Mouse (Mus musculus): ENCODE data around the gene Gm20388.

Gene Gm20388

DNA sequence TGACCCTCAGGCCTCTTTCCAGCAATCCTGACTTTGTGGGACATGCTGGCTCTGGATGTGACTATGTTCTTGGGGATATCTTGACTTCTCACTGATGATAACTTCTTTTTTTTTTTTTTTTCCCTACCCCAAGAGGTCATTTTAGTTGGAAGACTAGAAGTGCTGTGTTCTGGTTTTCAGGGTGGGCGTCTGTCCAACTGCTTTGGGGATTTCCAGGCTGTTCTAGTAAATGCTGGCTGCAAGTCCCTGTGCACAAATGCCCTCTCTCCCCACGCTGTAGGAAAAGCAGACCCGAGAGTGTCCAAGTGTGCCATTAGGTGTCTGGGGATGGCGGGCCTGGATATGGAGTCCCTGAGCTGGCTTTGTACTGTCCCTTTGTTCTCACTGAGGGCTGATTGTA, 828.1 kb downstream of the Gm20388 start:
- peak; percentile 37 to 61 for DNase-seq (ENCODE audit: low spot score in 2 of 2)

DNA sequence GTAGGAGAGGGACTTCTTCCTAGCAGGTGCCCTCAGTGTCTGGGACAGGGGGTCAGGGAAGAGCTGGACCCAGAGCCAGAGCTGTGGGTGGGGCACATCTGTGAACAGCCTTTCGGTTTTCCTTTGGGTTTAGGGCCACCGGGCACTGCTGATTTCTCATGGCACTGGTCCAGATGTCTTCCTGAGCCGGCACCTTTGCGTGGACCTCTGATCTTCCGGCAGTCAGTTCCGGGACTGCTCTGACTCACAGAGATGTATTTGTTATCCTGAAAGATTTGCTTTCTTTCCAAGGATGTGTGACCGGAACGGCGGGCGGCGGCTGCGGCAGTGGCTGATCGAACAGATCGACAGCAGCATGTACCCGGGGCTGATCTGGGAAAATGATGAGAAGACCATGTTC, 828.9 kb downstream of the Gm20388 start:
- DNase-seq (ENCODE audit: low spot score in 2 of 2), result peak in 1 of 2 experiments; percentile 29

GRCm38 (mm10) chr8:120740579-120740978, 829.9 kb downstream of the Gm20388 start:
- no peak for DNase-seq (ENCODE audit: low spot score in 2 of 2)

DNA sequence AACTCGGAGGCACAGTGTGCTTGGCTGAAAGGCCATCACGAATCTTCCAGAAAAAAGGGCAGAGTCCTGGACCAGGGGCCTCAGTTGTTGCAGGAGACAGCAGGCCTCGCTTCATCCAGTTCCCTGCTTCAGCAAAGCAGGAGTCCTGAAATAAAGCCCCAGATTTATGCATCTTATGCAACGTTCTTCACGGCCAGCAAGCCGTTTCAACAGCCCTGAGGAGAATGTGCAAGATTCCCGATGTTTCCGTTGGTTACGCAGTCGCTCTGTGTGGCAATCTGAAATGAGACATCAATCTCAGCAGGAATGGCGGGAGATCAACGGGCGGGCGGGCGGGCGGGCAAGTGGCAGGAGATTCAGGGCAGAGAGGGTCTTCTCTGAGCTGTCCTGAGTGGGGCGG, 830.4 kb downstream of the Gm20388 start:
- no peak for DNase-seq (ENCODE audit: low spot score in 2 of 2)

DNA sequence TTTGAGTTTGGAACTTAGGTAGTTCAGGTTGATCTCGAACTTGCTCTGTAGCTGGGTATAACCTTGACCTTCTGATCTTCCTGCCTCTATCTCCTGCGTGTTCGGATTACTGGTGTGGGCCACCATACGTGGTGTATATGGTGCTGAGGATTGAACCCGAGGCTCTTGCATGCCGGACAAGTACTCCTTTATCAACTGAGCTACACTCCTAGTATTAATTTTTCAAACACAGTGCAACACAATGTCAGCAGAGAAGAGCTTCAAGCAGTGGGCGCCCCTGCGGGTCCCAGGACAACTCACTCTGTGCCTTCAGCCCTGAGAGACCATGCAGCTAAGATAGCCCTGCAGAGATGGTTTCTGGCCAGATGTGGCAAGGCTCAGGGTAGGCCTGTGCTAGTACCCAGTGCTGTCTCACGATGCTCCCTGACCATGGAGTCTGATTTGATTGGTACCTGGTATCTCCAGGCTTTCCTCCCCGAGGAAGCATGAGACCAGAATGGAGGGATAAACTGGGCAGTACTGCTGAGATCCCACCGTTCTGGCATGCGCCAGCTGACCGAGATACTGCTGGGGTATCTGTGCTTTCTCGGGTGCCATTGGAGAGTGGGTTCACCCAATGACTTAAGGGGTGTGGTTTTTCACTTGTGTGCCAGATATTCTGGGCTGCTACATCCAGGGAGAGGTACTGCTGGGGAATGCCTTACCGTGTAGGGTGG, 831.3 kb downstream of the Gm20388 start:
- DNase-seq (ENCODE audit: low spot score in 2 of 2), result no peak

GRCm38 (mm10) chr8:120743149-120743897, 832.7 kb downstream of the Gm20388 start:
- peak; percentile 56 to 72 for DNase-seq (ENCODE audit: low spot score in 2 of 2)

- peak; percentile 46 to 53 for DNase-seq (ENCODE audit: low spot score in 2 of 2)
Measured at GRCm38 (mm10) chr8:120743898-120744290, 833.3 kb downstream of the Gm20388 start.

DNA sequence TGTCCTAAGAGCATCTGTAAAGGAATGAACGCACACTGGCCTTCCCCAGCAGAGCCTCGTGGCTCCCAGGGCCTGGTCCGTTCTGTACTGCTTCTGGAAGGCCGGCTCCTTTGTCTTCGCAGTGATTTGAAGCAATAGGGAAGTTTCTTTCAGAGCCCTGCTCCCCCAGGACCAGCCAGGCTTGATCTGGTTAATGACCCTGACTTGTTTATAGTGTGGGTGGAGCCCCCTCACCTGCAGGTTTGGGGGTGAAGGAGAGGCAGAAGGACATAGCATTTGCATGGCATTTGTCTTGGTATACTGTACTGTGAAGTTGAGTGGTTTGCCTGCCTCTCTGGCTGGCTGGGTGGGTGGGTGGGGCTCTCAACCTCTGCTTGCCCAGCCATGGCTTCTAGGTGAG, 833.8 kb downstream of the Gm20388 start:
- no peak for DNase-seq (ENCODE audit: low spot score in 2 of 2)

GRCm38 (mm10) chr8:120745226-120745625, 834.6 kb downstream of the Gm20388 start:
- peak in 1 of 2 experiments; percentile 56 for DNase-seq (ENCODE audit: low spot score in 2 of 2)

GRCm38 (mm10) chr8:120746007-120746701, 835.5 kb downstream of the Gm20388 start:
- DNase-seq (ENCODE audit: low spot score in 2 of 2), result no peak

- no peak for DNase-seq (ENCODE audit: low spot score in 2 of 2)
Measured at GRCm38 (mm10) chr8:120747286-120747685, 836.6 kb downstream of the Gm20388 start.

- DNase-seq (ENCODE audit: low spot score in 2 of 2), result no peak
Measured at GRCm38 (mm10) chr8:120750616-120751015, 840.0 kb downstream of the Gm20388 start.

GRCm38 (mm10) chr8:120751226-120752081, 840.8 kb downstream of the Gm20388 start:
- no peak for DNase-seq (ENCODE audit: low spot score in 2 of 2)

GRCm38 (mm10) chr8:120752082-120752452, 841.4 kb downstream of the Gm20388 start:
- DNase-seq (ENCODE audit: low spot score in 2 of 2), result peak; percentile 79 to 87

GRCm38 (mm10) chr8:120753476-120753875, 842.8 kb downstream of the Gm20388 start:
- no peak for DNase-seq (ENCODE audit: low spot score in 2 of 2)

- DNase-seq (ENCODE audit: low spot score in 2 of 2), result no peak
Measured at GRCm38 (mm10) chr8:120755306-120756297, 845.0 kb downstream of the Gm20388 start.

DNA sequence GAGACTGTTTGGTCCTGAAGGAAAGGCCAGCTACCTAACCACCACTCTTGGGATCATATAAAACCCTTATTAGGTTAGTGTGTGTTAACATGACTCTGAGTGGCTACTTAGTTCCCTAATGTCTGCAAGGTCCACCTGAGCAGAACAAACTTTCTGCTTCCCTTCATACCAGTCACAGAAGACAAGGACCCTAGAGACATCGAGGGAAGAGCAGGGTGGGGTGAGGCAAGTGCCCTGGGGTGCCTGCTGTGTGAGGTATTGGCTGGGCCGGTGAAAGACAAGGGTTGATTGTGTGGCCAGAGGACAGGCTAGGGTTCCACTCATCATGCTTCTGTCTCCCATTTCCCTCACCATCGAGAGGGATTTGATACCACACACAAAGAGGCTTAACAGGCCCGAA, 847.4 kb downstream of the Gm20388 start:
- no peak for DNase-seq (ENCODE audit: low spot score in 2 of 2)

- no peak for DNase-seq (ENCODE audit: low spot score in 2 of 2)
Measured at GRCm38 (mm10) chr8:120759847-120760246, 849.2 kb downstream of the Gm20388 start.

DNA sequence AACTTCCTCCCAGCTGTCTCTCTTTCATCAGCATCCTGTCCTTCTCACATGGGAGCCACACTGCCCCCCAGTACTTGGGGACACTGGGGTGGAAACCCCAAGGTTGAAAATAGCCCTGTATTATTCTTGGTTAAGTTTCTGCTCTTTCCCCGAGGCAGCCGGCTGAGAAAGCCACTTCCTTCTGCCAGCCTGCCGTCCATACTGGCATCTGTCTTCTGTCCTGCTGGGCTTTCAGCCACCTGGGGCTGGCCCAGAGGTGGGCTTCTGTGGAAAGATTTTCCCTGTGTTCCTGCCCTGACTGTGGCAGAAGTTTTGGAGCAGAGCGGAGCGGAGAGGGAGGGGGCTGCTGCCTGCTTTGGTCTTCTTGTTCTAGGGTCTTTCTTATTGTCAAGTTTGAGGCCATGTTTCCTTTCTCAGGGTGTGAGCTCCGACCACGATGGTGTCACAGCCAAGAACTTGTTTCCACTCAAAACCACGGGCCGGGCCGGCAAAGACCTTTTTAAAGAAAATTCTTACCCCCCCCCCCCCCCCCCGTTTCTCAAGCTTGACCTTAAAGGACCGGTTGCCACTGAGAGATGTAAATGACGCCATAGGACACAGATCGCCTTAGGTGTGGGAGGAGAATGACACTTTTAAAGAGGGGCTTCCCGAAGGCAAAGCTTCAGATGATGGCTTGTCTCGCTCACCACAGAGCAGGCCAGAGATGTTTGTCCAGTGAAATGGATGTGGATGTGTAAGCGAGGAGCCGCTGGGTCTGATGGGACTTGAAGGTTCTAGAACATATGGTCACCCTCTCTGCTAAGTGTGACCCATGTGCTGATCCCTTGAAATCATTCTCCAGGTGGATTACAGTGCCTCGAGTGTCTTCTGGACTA, 849.9 kb downstream of the Gm20388 start:
- DNase-seq (ENCODE audit: low spot score in 2 of 2), result no peak

All from heart, adult 9 months (tissue).